ENCODE assay signal across 22 mouse cellular contexts in genomic region chr1:156992536-156992935, GRCm38 (mm10). TPM values are rescaled to one million over a fixed set of nuclear protein-coding genes. Genes with fewer than 3 reads are reported as not detected.
DNase-seq lines count a peak whose midpoint lies in the region; ATAC-seq and TF ChIP-seq lines count a peak whose summit lies in the region.
"Had no signal": no experiment of that assay in that cellular context is flagged by ENCODE, and none has a peak within 500 bp of the region (broad histone marks: within the 10 kb centered on the region; RNA-seq: fewer than 3 reads in every experiment).

No protein-coding gene starts in this region.

- TF ChIP-seq CTCF in liver, postnatal 0 days (IDR thresholded peaks at IDR 0.05; ENCODE audit: low read depth): no peak
- TF ChIP-seq CTCF in small intestine, adult 2 months (IDR thresholded peaks at IDR 0.05; ENCODE audit: extremely low read depth, insufficient read length, insufficient replicate concordance, low read depth, low read length): no peak

- peaks cover 91% of the 10 kb centered on the region for H3K4me1 ChIP-seq in liver, embryonic 12.5 days
- H3K4me1 ChIP-seq in liver, postnatal 0 days (ENCODE audit: insufficient read depth): peaks cover 48% of the 10 kb centered on the region
- peaks cover 53% of the 10 kb centered on the region for H3K4me1 ChIP-seq in forebrain, embryonic 15.5 days
- peaks cover 42% of the 10 kb centered on the region for H3K4me1 ChIP-seq in small intestine, adult 2 months (ENCODE audit: control insufficient read depth, insufficient read depth, insufficient read length, low read length)

- no peak overlapping the region for H3K9ac ChIP-seq in liver, embryonic 12.5 days
- H3K9ac ChIP-seq in liver, postnatal 0 days (replicated peaks): no peak overlapping the region
- no peak overlapping the region for H3K9ac ChIP-seq in forebrain, embryonic 15.5 days (replicated peaks)
- H3K9ac ChIP-seq: heart, embryonic 12.5 days; kidney, embryonic 15.5 days; liver, embryonic 15.5 days; lung, embryonic 15.5 days had no signal

- no peaks in the 10 kb centered on the region for H3K36me3 ChIP-seq in liver, embryonic 12.5 days
- no peaks in the 10 kb centered on the region for H3K36me3 ChIP-seq in liver, postnatal 0 days (replicated peaks; ENCODE audit: insufficient read depth, low read length)
- no peaks in the 10 kb centered on the region for H3K36me3 ChIP-seq in forebrain, embryonic 15.5 days
- H3K36me3 ChIP-seq in small intestine, adult 2 months (ENCODE audit: control insufficient read depth, insufficient read depth, low read length): no peaks in the 10 kb centered on the region
- H3K36me3 ChIP-seq: heart, embryonic 12.5 days; kidney, embryonic 15.5 days; liver, embryonic 15.5 days; lung, embryonic 15.5 days had no signal

- DNase-seq in liver, postnatal 0 days: no peak
- peak; percentile 6 for DNase-seq in adipocyte (ENCODE audit: low spot score)
- no peak for DNase-seq in yolk sac, embryonic 10.5 days (ENCODE audit: low spot score)
- DNase-seq in embryo, embryonic 10.5 days (ENCODE audit: low spot score): no peak
- DNase-seq: adrenal gland, postnatal 14 days; cerebellum, adult 18-20 months; cerebellum, postnatal 25 days; heart, adult 2 months; kidney, adult 18-20 months; kidney, postnatal 25 days; liver; right cerebral cortex, adult 18-20 months; right cerebral cortex, postnatal 4 days had no signal

- no peak overlapping the region for H3K4me3 ChIP-seq in liver, embryonic 12.5 days
- H3K4me3 ChIP-seq in liver, postnatal 0 days (ENCODE audit: low read depth, low read length): no peak overlapping the region
- H3K4me3 ChIP-seq in forebrain, embryonic 15.5 days: no peak overlapping the region
- H3K4me3 ChIP-seq in small intestine, adult 2 months (ENCODE audit: low read depth, low read length): no peak overlapping the region
- H3K4me3 ChIP-seq: heart, adult 2 months; heart, embryonic 12.5 days; kidney, embryonic 15.5 days; liver, embryonic 15.5 days; lung, embryonic 15.5 days had no signal

- no peaks in the 10 kb centered on the region for H3K9me3 ChIP-seq in liver, embryonic 12.5 days (replicated peaks)
- H3K9me3 ChIP-seq in liver, postnatal 0 days (ENCODE audit: low read length): no peaks in the 10 kb centered on the region
- no peaks in the 10 kb centered on the region for H3K9me3 ChIP-seq in forebrain, embryonic 15.5 days
- H3K9me3 ChIP-seq: heart, embryonic 12.5 days; kidney, embryonic 15.5 days; liver, embryonic 15.5 days; lung, embryonic 15.5 days had no signal

- 71% methylated on average over 2 of the region's 2 CpGs for WGBS in liver, embryonic 12.5 days (ENCODE audit: insufficient replicate concordance)
- 61% methylated on average over 2 of the region's 2 CpGs for WGBS in liver, postnatal 0 days (ENCODE audit: insufficient replicate concordance)
- WGBS in forebrain, embryonic 15.5 days: 5% methylated on average over 2 of the region's 2 CpGs
- WGBS in small intestine, adult 2 months: 62% methylated on average over 2 of the region's 2 CpGs

- no peak overlapping the region for H3K4me2 ChIP-seq in liver, embryonic 12.5 days
- H3K4me2 ChIP-seq in liver, postnatal 0 days (ENCODE audit: low read depth, low read length): no peak overlapping the region
- no peak overlapping the region for H3K4me2 ChIP-seq in forebrain, embryonic 15.5 days (replicated peaks)
- H3K4me2 ChIP-seq: heart, embryonic 12.5 days; kidney, embryonic 15.5 days; liver, embryonic 15.5 days; lung, embryonic 15.5 days; midbrain, embryonic 11.5 days had no signal

- TF ChIP-seq POLR2A in small intestine, adult 2 months (IDR thresholded peaks at IDR 0.05; ENCODE audit: low read depth, low read length): no peak

- no peak for ATAC-seq in liver, embryonic 12.5 days
- no peak for ATAC-seq in liver, postnatal 0 days
- ATAC-seq in forebrain, embryonic 15.5 days (replicated peaks): no peak
- ATAC-seq: hindbrain, embryonic 16.5 days had no signal

- peak overlapping the region; percentile 15; the same call in 1 of the 2 replicates for H3K27ac ChIP-seq in liver, embryonic 12.5 days
- H3K27ac ChIP-seq in liver, postnatal 0 days (ENCODE audit: low read depth): no peak overlapping the region
- H3K27ac ChIP-seq in forebrain, embryonic 15.5 days (replicated peaks): peak overlapping the region; percentile 76
- 0 out of 2 replicates have a peak overlapping the region, but pooled peaks have one; percentile 15 for H3K27ac ChIP-seq in small intestine, adult 2 months (ENCODE audit: insufficient read depth, low read depth, low read length)
- H3K27ac ChIP-seq: heart, adult 2 months; kidney, embryonic 15.5 days; liver, embryonic 15.5 days; lung, embryonic 15.5 days had no signal

- H3K27me3 ChIP-seq in liver, embryonic 12.5 days (replicated peaks): no peaks in the 10 kb centered on the region
- H3K27me3 ChIP-seq in liver, postnatal 0 days (ENCODE audit: insufficient read depth, low read length): no peaks in the 10 kb centered on the region
- no peaks in the 10 kb centered on the region for H3K27me3 ChIP-seq in forebrain, embryonic 15.5 days
- H3K27me3 ChIP-seq in small intestine, adult 2 months (ENCODE audit: control insufficient read depth, insufficient read depth, low read length): no peaks in the 10 kb centered on the region
- H3K27me3 ChIP-seq: heart, embryonic 12.5 days; kidney, embryonic 15.5 days; liver, embryonic 15.5 days; lung, embryonic 15.5 days had no signal

- no peak for TF ChIP-seq EP300 in liver, postnatal 0 days (IDR thresholded peaks at IDR 0.05; ENCODE audit: low read depth)

RNA-seq across cellular contexts. Expression of gene Ralgps2, which starts 53.1 kb away (rescaled TPM):
- 25.6 and 26.8 TPM in 2 replicates for polyA plus RNA-seq in liver, embryonic 12.5 days (2016; fragmentation: Nextera tagmentation; extraction: Ambion mirVana)
- polyA plus RNA-seq in liver, postnatal 0 days (2015; fragmentation: Nextera tagmentation; extraction: Ambion mirVana): 25.6 and 26.4 TPM in 2 replicates
- polyA plus RNA-seq in forebrain, embryonic 15.5 days (2015; fragmentation: Nextera tagmentation; extraction: Ambion mirVana): 136 and 139 TPM in 2 replicates
- 6.5 and 21.6 TPM in 2 replicates for polyA plus RNA-seq in small intestine, adult 2 months (2012; rRNA removed)
